Mouse (Mus musculus) neural tube, embryonic 14.5 days (tissue): ENCODE measurements around the gene Mrgprb4. TPM values are rescaled to one million over a fixed set of nuclear protein-coding genes. Genes with fewer than 3 reads are reported as not detected.

Experiments
- ATAC-seq: fragments of 200-750 bp; cut with Nextera tagmentation; 2 replicates; pipeline ENCODE4 v1.8.0; 2017; ENCODE audit warnings: low read depth, mild to moderate bottlenecking, moderate TSS enrichment, moderate library complexity
- H3K27ac ChIP-seq: fragments of 300-500 bp; sonication (generic); 2 replicates; pipeline ENCODE4 v1.5.1; 2014; ENCODE audit warnings: low read depth, mild to moderate bottlenecking, control low read depth, low read length, moderate library complexity, mixed read lengths
- H3K27me3 ChIP-seq: fragments of 300-500 bp; sonication (generic); 2 replicates; pipeline ENCODE4 v1.6.1; 2014; ENCODE audit warnings: low read length; ENCODE audit not compliant: control insufficient read depth, insufficient read depth
- H3K36me3 ChIP-seq: fragments of 300-500 bp; sonication (generic); 2 replicates; pipeline ENCODE4 v1.6.1; 2014; ENCODE audit warnings: low read length, mixed read lengths; ENCODE audit not compliant: control insufficient read depth, insufficient read depth
- H3K4me1 ChIP-seq: fragments of 300-500 bp; sonication (generic); 2 replicates; pipeline ENCODE4 v1.6.1; 2014; ENCODE audit warnings: low read length; ENCODE audit not compliant: control insufficient read depth, insufficient read depth
- H3K4me2 ChIP-seq: fragments of 300-500 bp; sonication (generic); 2 replicates; pipeline ENCODE4 v1.6.1; 2014; ENCODE audit warnings: mild to moderate bottlenecking, low read depth, low read length, control low read depth
- H3K4me3 ChIP-seq: fragments of 300-500 bp; sonication (generic); 2 replicates; pipeline ENCODE4 v1.5.1; 2014; ENCODE audit warnings: low read depth, low read length, control low read depth, mixed read lengths
- H3K9ac ChIP-seq: fragments of 300-500 bp; sonication (generic); replicated peaks from 2 replicates; pipeline ENCODE4 v1.6.1; 2014; ENCODE audit warnings: low read depth, mild to moderate bottlenecking, control low read depth, low read length, mixed read lengths
- H3K9me3 ChIP-seq: fragments of 300-500 bp; sonication (generic); 2 replicates; pipeline ENCODE4 v1.6.1; 2016; ENCODE audit warnings: low read length; ENCODE audit not compliant: control insufficient read depth
- WGBS: fragments of 180-500 bp; shearing (Covaris S2); extraction: QIAGEN DNeasy Blood & Tissue Kit; methylation state at CpG from one replicate; pipeline ENCODE4 v1.1.7; 2014; 5-methylcytosine and 5-hydroxymethylcytosine counted together
- polyA plus RNA-seq: library from polyadenylated mRNA; unstranded; fragments of >200 nt; fragmentation: Nextera tagmentation; extraction: Ambion mirVana; gene quantifications from 2 replicates; pipeline ENCODE4 v1.2.1, GENCODE M21; 2014

Mrgprb4 gene
- polyA plus RNA-seq, result not detected in 2 replicates

- H3K4me2 ChIP-seq, result no peak within 1 kb of the TSS
- H3K36me3 ChIP-seq, result no peaks in the 10 kb centered on the region
- peaks cover 4% of the 10 kb centered on the region for H3K9me3 ChIP-seq
- no peaks in the 10 kb centered on the region for H3K4me1 ChIP-seq
- H3K9ac ChIP-seq, result no peak within 1 kb of the TSS
- no peak within 1 kb of the TSS for H3K27ac ChIP-seq
- 94% methylated on average over 3 of the region's 3 CpGs for WGBS
- no peak for ATAC-seq
- no peak within 1 kb of the TSS for H3K4me3 ChIP-seq
- no peaks in the 10 kb centered on the region for H3K27me3 ChIP-seq
Observed at GRCm38 (mm10) chr7:48199188-48199587, at the start of gene Mrgprb4. Gene Mrgprb4, minus strand, starts transcription at chr7:48199288.

- Histone ChIP-seq H3K36me3 (no peaks in the 10 kb centered on the region), H3K27ac (no peak overlapping the region), H3K4me3 (no peak overlapping the region), H3K9ac (no peak overlapping the region), H3K4me2 (no peak overlapping the region), H3K9me3 (no peaks in the 10 kb centered on the region; the same call in 1 of the 2 replicates), H3K4me1 (no peaks in the 10 kb centered on the region), H3K27me3 (no peaks in the 10 kb centered on the region)
- ATAC-seq, result no peak
Observed at GRCm38 (mm10) chr7:48226114-48226513, 27.0 kb upstream of the Mrgprb4 start.

- Histone ChIP-seq H3K36me3 (no peaks in the 10 kb centered on the region), H3K4me2 (no peak overlapping the region), H3K27me3 (no peaks in the 10 kb centered on the region), H3K27ac (no peak overlapping the region), H3K9ac (no peak overlapping the region), H3K9me3 (no peaks in the 10 kb centered on the region; the same call in none of the 2 replicates), H3K4me1 (no peaks in the 10 kb centered on the region), H3K4me3 (no peak overlapping the region)
- no peak for ATAC-seq
- 82% methylated on average over 5 of the region's 5 CpGs for WGBS
Observed at GRCm38 (mm10) chr7:48225065-48225464, 26.0 kb upstream of the Mrgprb4 start.

- Histone ChIP-seq H3K36me3 (no peaks in the 10 kb centered on the region), H3K27me3 (no peaks in the 10 kb centered on the region), H3K4me2 (no peak within 1 kb of the TSS), H3K27ac (no peak within 1 kb of the TSS), H3K4me1 (no peaks in the 10 kb centered on the region), H3K9ac (no peak within 1 kb of the TSS), H3K9me3 (no peaks in the 10 kb centered on the region), H3K4me3 (no peak within 1 kb of the TSS)
- ATAC-seq, result no peak
- WGBS, result 77% methylated on average over 2 of the region's 2 CpGs
Observed at GRCm38 (mm10) chr7:48168919-48169318, 30.2 kb downstream of the Mrgprb4 start, which contains the start of gene Mrgprb5. Gene Mrgprb5, minus strand, starts transcription at chr7:48169019.

GRCm38 (mm10) chr7:48167471-48167870 is 31.6 kb downstream of the Mrgprb4 start:
- Histone ChIP-seq H3K9ac (no peak overlapping the region), H3K27ac (no peak overlapping the region), H3K4me3 (no peak overlapping the region), H3K9me3 (no peaks in the 10 kb centered on the region), H3K36me3 (no peaks in the 10 kb centered on the region), H3K27me3 (no peaks in the 10 kb centered on the region), H3K4me1 (no peaks in the 10 kb centered on the region), H3K4me2 (no peak overlapping the region)
- ATAC-seq, result no peak
- WGBS, result 65% methylated on average over 2 of the region's 2 CpGs

Other genes with a start within 250 kb of the Mrgprb4 start
- not detected in 2 replicates for gene Mrgpra4, start 217.2 kb downstream of the Mrgprb4 start, polyA plus RNA-seq
- 0.30 TPM in 1 of 2 replicates, not detected in the other for gene Mrgprx1, start 171.7 kb downstream of the Mrgprb4 start, polyA plus RNA-seq
- gene Mrgprb5, start 30.3 kb downstream of the Mrgprb4 start, polyA plus RNA-seq, result not detected in 2 replicates
- gene Mrgprb8, start 189.2 kb upstream of the Mrgprb4 start, polyA plus RNA-seq, result not detected in 2 replicates